Mouse (Mus musculus) bone marrow, adult 2 months (tissue): Measurements from ENCODE around the gene Ccdc82.

Experiments
- CTCF ChIP-seq: fragments of 200-500 bp; IDR thresholded peaks from 2 replicates; pipeline ENCODE4 v1.5.1; 2011; ENCODE audit warnings: low read length, control low read depth; ENCODE audit not compliant: control insufficient read depth, insufficient read depth
- POLR2A ChIP-seq: fragments of 200-500 bp; IDR thresholded peaks from 2 replicates; pipeline ENCODE4 v1.6.1; 2011; ENCODE audit warnings: low read depth, mild to moderate bottlenecking, control low read depth, low read length, borderline replicate concordance; ENCODE audit not compliant: control insufficient read depth

- TF ChIP-seq POLR2A (no peak), CTCF (no peak)
Measured at GRCm38 (mm10) chr9:13287482-13287881, 40.7 kb downstream of the Ccdc82 start.
